Mouse (Mus musculus) yolk sac, embryonic 10.5 days (tissue): Measurements from ENCODE around the gene Zbtb32.

ENCODE experiments used
- DNase-seq: peaks from one replicate; pipeline ENCODE4 v3.0.0-alpha.2; 2017; ENCODE audit warnings: low spot score

The Zbtb32 gene

DNA sequence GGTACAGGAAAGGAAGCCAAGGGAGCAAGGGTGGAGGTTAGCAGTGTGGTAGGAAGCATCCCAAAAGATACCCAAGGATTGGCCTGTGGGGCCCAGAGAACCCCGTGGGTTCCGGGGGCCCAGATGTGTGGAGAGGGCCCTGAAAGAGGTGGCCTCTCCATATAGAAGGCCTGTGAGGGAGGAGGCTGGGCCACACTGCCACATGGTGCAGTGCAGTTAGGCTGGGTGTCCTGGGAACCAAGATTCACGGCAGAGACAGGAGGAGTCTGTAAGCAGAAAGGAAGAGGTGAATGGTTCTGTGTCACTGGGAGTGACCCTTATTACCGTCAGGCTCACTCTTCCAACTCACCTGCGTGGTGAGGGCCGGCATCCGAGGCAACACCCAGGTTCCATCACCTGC is 58.1 kb downstream of the Zbtb32 start:
- no peak for DNase-seq
